In the genomic region with DNA sequence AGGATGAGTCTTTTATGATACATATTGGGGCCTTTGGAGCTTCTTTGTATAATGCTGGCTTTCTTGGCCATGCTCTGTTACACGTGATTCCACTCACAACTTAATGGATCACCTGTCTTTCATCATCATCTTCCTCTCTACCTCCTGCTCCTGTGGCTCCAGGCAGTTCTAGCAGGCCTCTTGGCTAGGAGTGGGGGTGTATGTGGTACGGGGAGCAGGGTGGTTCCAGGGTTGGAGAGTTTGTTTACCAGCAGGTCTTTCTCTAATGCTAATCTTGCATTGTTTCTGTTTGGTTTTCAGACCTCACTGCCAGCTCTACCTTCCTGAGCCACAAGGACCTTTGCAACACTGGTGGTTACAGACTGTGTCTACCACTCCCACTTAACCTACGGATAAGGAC, we compare ENCODE assay signal across 25 mouse cellular contexts. TPM values are rescaled to one million over a fixed set of nuclear protein-coding genes. Genes with fewer than 3 reads are reported as not detected.
"Had no signal": no experiment of that assay in that cellular context is flagged by ENCODE, and none has a peak within 500 bp of the region (broad histone marks: within the 10 kb centered on the region; RNA-seq: fewer than 3 reads in every experiment).

A gene (plus strand): TSS at position 301 of the 400 bp plus-strand sequence.

- H3K9ac ChIP-seq: limb, embryonic 13.5 days; liver, embryonic 12.5 days; liver, embryonic 15.5 days; midbrain, embryonic 12.5 days; midbrain, embryonic 15.5 days; neural tube, embryonic 12.5 days; neural tube, embryonic 15.5 days; stomach, embryonic 15.5 days had no signal

- H3K36me3 ChIP-seq: limb, embryonic 10.5 days; limb, embryonic 13.5 days; liver, embryonic 12.5 days; liver, embryonic 15.5 days; midbrain, embryonic 12.5 days; midbrain, embryonic 15.5 days; neural tube, embryonic 12.5 days; neural tube, embryonic 15.5 days; stomach, embryonic 15.5 days had no signal

- H3K4me2 ChIP-seq: limb, embryonic 13.5 days; liver, embryonic 12.5 days; liver, embryonic 15.5 days; midbrain, embryonic 12.5 days; midbrain, embryonic 15.5 days; neural tube, embryonic 12.5 days; neural tube, embryonic 15.5 days; stomach, embryonic 15.5 days had no signal

- H3K27ac ChIP-seq: limb, embryonic 10.5 days; limb, embryonic 13.5 days; liver, embryonic 12.5 days; liver, embryonic 15.5 days; midbrain, embryonic 12.5 days; midbrain, embryonic 15.5 days; neural tube, embryonic 12.5 days; neural tube, embryonic 15.5 days; stomach, embryonic 15.5 days had no signal

- H3K4me3 ChIP-seq: limb, embryonic 10.5 days; limb, embryonic 13.5 days; liver, embryonic 12.5 days; liver, embryonic 15.5 days; midbrain, embryonic 12.5 days; midbrain, embryonic 15.5 days; neural tube, embryonic 12.5 days; neural tube, embryonic 15.5 days; stomach, embryonic 15.5 days had no signal

- ATAC-seq: intestine, postnatal 0 days; liver, embryonic 12.5 days; midbrain, embryonic 15.5 days had no signal

- H3K9me3 ChIP-seq: limb, embryonic 10.5 days; limb, embryonic 13.5 days; liver, embryonic 12.5 days; liver, embryonic 15.5 days; midbrain, embryonic 12.5 days; midbrain, embryonic 15.5 days; neural tube, embryonic 12.5 days; neural tube, embryonic 15.5 days; stomach, embryonic 15.5 days had no signal

- DNase-seq: kidney, adult 9 months; kidney, postnatal 14 days; kidney, postnatal 4 days; layer of hippocampus, adult 9-11 months; layer of hippocampus, postnatal 36 days; liver; lung, adult 18-20 months; lung, postnatal 14 days; lung, postnatal 4 days; right cerebral cortex, adult 18-20 months; right cerebral cortex, postnatal 14 days; right cerebral cortex, postnatal 4 days; spleen, adult 18-20 months; thymus, postnatal 25 days had no signal

- H3K27me3 ChIP-seq: liver, embryonic 12.5 days; liver, embryonic 15.5 days; midbrain, embryonic 15.5 days; neural tube, embryonic 12.5 days; neural tube, embryonic 15.5 days; stomach, embryonic 15.5 days had no signal

- H3K4me1 ChIP-seq: limb, embryonic 10.5 days; limb, embryonic 13.5 days; midbrain, embryonic 12.5 days; neural tube, embryonic 12.5 days; stomach, embryonic 15.5 days had no signal

RNA-seq across cellular contexts. Expression of the gene that starts here (rescaled TPM):
- total RNA-seq: megakaryocyte progenitor cell, adult 5-6 weeks had no signal
- polyA plus RNA-seq: liver, embryonic 12.5 days; liver, embryonic 15.5 days had no signal
